Mouse (Mus musculus): ENCODE measurements at regions not wholly inside any gene's neighbourhood (a gene's known extent, or its start where the extent isn't known, plus 50 kb on each side); places are given as distances from the start of the nearest gene placed in this dataset.
A peak's percentile ranks its signal among the peaks of the same experiment; 100 is the strongest.

DNA sequence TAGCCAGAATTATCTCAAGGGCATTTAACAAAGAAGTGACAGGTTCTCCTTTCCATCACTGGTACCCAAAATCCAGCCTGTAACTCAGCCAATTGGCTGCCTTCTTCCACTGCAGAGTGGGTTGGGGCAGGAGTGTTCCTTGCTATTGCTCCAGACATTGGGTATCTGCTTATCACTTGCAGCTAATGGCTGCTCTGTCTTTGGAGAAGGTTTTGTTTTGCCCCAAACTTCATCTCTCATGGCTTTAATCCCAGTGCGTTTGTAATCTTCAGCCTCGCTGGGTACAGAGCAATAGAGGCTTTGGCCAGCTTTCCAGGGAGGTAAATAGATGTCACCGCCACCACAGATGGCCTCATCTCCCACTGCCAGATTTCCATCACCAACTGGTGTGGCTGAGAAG is 381.9 kb downstream of the Mllt3 start:
- 71% methylated on average over 3 of the region's 3 CpGs for whole genome bisulfite sequencing
- Histone ChIP-seq H3K27ac (no peak overlapping the region), H3K4me1 (ENCODE audit: control insufficient read depth, insufficient read depth, low read length) (peaks cover 2% of the 10 kb centered on the region), H3K9ac (ENCODE audit: low read depth, low read length) (no peak overlapping the region), H3K36me3 (ENCODE audit: control insufficient read depth, insufficient read depth, low read length) (no peaks in the 10 kb centered on the region), H3K79me2 (replicated peaks; ENCODE audit: control insufficient read depth, insufficient read depth, low read length) (no peaks in the 10 kb centered on the region), H3K4me3 (no peak overlapping the region), H3K27me3 (ENCODE audit: control insufficient read depth, insufficient read depth, low read length) (no peaks in the 10 kb centered on the region)
- DNase-seq, result no peak
- TF ChIP-seq CTCF (IDR thresholded peaks at IDR 0.05) (no peak), POLR2A (IDR thresholded peaks at IDR 0.05; ENCODE audit: insufficient read depth, low read depth, low read length) (no peak), EP300 (IDR thresholded peaks at IDR 0.05; ENCODE audit: insufficient read depth, low read depth, low read length) (no peak)
- intact Hi-C loops (cut with DNase I), result no loop called here

DNA sequence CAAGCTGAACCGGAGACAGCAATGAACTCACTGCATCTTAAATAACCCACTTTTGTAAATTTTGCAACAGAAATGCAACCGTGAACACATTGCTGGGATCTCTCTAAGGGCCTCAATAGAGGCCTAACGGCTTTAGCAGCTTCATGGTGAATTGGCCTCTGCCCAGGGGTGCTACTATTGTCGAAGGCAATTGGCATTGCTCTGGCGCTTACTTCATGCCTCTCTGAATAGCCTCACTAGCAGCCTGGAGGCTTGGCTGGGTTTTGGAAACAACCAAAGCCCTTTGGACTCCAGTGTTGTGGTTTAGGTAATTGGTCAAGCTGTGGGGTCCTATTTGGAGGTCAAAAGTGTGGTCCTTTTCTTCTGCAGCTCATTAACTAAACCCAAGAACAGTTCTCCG is 382.3 kb downstream of the Mllt3 start:
- WGBS, result 62% methylated on average over 6 of the region's 6 CpGs
- peak; percentile 24 to 46 for DNase-seq
- intact Hi-C loops (cut with DNase I), result no loop called here
- Histone ChIP-seq H3K36me3 (ENCODE audit: control insufficient read depth, insufficient read depth, low read length) (no peaks in the 10 kb centered on the region), H3K4me1 (ENCODE audit: control insufficient read depth, insufficient read depth, low read length) (peaks cover 2% of the 10 kb centered on the region), H3K27ac (no peak overlapping the region), H3K4me3 (no peak overlapping the region), H3K9ac (ENCODE audit: low read depth, low read length) (no peak overlapping the region), H3K79me2 (replicated peaks; ENCODE audit: control insufficient read depth, insufficient read depth, low read length) (no peaks in the 10 kb centered on the region), H3K27me3 (ENCODE audit: control insufficient read depth, insufficient read depth, low read length) (no peaks in the 10 kb centered on the region)
- no peak for TF ChIP-seq CTCF (IDR thresholded peaks at IDR 0.05)
- no peak for TF ChIP-seq EP300 (IDR thresholded peaks at IDR 0.05; ENCODE audit: insufficient read depth, low read depth, low read length)
- no peak for TF ChIP-seq POLR2A (IDR thresholded peaks at IDR 0.05; ENCODE audit: insufficient read depth, low read depth, low read length)

DNA sequence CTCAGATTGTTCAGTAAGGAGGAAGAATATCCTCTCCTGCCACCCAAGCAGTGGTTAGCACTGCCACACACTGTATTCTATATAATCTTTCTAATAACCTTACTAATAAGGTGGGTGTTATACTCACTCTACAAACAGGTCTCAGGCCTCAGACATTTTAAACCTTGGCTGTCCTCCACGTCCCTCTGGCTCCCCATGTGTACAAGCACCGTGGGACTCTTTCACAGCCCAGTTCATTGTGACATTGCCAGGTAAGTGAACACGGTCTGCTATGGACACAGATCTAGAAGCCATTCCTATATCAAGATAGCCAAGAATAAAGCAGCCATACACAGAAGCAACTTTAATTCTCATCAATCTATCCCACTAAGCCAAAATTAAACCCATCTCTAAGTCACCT is 382.8 kb downstream of the Mllt3 start:
- Histone ChIP-seq H3K27me3 (ENCODE audit: control insufficient read depth, insufficient read depth, low read length) (no peaks in the 10 kb centered on the region), H3K4me3 (no peak overlapping the region), H3K36me3 (ENCODE audit: control insufficient read depth, insufficient read depth, low read length) (no peaks in the 10 kb centered on the region), H3K27ac (no peak overlapping the region), H3K4me1 (ENCODE audit: control insufficient read depth, insufficient read depth, low read length) (peaks cover 2% of the 10 kb centered on the region), H3K79me2 (replicated peaks; ENCODE audit: control insufficient read depth, insufficient read depth, low read length) (no peaks in the 10 kb centered on the region), H3K9ac (ENCODE audit: low read depth, low read length) (no peak overlapping the region)
- DNase-seq, result no peak
- WGBS, result 62% methylated on average over 3 of the region's 3 CpGs
- no peak for TF ChIP-seq POLR2A (IDR thresholded peaks at IDR 0.05; ENCODE audit: insufficient read depth, low read depth, low read length)
- TF ChIP-seq EP300 (IDR thresholded peaks at IDR 0.05; ENCODE audit: insufficient read depth, low read depth, low read length), result no peak
- TF ChIP-seq CTCF (IDR thresholded peaks at IDR 0.05), result no peak
- intact Hi-C loops (cut with DNase I), result no loop called here

DNA sequence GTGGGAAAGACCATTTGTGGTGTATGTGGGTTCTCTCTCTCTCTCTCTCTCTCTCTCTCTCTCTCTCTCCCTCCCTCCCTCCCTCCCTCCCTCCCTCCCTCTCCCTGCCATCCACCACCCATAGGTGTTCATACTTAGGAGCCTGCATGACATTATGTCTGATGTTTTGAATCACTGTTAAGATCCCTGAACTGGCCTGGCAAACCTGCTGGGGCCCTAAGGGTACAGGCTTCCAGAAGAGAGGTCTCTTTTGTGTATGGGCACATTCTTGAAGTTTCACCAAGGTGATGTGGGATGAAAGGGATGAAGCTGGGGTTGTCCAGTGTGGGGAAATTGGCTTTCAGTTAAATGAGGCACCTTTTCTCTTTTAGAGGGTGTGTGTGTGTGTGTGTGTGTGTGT is 384.2 kb downstream of the Mllt3 start:
- Histone ChIP-seq H3K36me3 (ENCODE audit: control insufficient read depth, insufficient read depth, low read length) (no peaks in the 10 kb centered on the region), H3K27ac (no peak overlapping the region)
- TF ChIP-seq EP300 (IDR thresholded peaks at IDR 0.05; ENCODE audit: insufficient read depth, low read depth, low read length), result no peak
- TF ChIP-seq CTCF (IDR thresholded peaks at IDR 0.05), result no peak
- no peak for TF ChIP-seq POLR2A (IDR thresholded peaks at IDR 0.05; ENCODE audit: insufficient read depth, low read depth, low read length)

DNA sequence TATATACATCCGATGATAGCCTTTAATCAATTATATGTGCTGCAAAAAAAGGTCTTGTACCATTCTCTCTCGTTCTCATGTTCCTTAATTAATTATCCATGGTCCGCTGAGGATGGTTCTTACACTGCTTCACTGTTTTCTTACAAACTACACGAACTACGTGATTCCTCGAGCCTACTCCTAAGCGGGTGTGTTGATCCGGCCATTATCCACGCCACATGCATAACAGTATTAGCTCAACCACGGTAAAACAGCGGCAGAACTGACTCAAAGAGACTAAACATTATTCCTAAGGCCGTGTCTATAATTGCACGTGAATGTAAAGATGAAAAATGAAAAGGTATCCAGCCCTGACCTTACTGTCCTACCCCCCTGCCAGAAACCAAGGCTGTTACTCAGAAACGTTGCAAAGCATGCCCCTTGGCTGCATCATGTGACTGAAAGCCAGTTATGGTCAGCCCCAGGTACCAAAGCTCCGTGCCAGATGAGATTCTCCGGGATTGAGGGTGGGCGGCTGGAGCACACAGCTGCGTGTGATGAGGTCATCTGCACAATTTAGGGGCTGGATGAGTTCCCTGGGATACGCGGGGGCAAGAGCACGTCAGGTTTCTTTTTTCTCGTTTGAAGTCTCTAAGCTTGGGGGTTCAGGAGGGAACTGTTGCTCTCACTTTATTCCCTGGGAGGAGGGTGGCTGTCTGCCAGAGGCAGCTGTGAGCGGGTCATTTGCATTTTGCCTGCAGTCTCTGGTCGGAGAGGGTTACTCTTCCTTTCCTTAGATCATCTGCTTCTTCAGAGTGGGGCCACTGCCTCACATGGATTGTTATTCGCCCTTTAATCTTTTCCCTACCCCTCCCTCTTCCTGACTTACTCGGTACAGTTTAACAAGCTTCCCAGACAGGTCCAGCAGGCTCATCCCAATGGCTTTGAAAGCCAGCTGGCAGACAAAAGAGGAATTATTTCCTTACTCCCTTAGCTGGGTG is 384.9 kb downstream of the Mllt3 start:
- no peaks in the 10 kb centered on the region for H3K27me3 ChIP-seq (ENCODE audit: control insufficient read depth, insufficient read depth, low read length)
- H3K4me1 ChIP-seq (ENCODE audit: control insufficient read depth, insufficient read depth, low read length), result peaks cover 2% of the 10 kb centered on the region
- intact Hi-C loops (cut with DNase I), result no loop called here
- no peaks in the 10 kb centered on the region for H3K36me3 ChIP-seq (ENCODE audit: control insufficient read depth, insufficient read depth, low read length)
- 27% methylated on average over 26 of the region's 26 CpGs for WGBS
- H3K27ac ChIP-seq, result no peak overlapping the region
- peak; percentile 25 to 27 for DNase-seq
- H3K9ac ChIP-seq (ENCODE audit: low read depth, low read length), result no peak overlapping the region
- no peak for TF ChIP-seq CTCF (IDR thresholded peaks at IDR 0.05)
- TF ChIP-seq EP300 (IDR thresholded peaks at IDR 0.05; ENCODE audit: insufficient read depth, low read depth, low read length), result no peak
- TF ChIP-seq POLR2A (IDR thresholded peaks at IDR 0.05; ENCODE audit: insufficient read depth, low read depth, low read length), result no peak
- peak overlapping the region; percentile 26 for H3K4me3 ChIP-seq
- no peaks in the 10 kb centered on the region for H3K79me2 ChIP-seq (replicated peaks; ENCODE audit: control insufficient read depth, insufficient read depth, low read length)

More for the DNA sequence above, 384.2 kb downstream of the Mllt3 start:
- Histone ChIP-seq H3K9ac (ENCODE audit: low read depth, low read length) (no peak overlapping the region), H3K4me3 (no peak overlapping the region), H3K27me3 (ENCODE audit: control insufficient read depth, insufficient read depth, low read length) (no peaks in the 10 kb centered on the region), H3K79me2 (replicated peaks; ENCODE audit: control insufficient read depth, insufficient read depth, low read length) (no peaks in the 10 kb centered on the region), H3K4me1 (ENCODE audit: control insufficient read depth, insufficient read depth, low read length) (peaks cover 2% of the 10 kb centered on the region)
- no peak for DNase-seq
- intact Hi-C loops (cut with DNase I), result no loop called here

DNA sequence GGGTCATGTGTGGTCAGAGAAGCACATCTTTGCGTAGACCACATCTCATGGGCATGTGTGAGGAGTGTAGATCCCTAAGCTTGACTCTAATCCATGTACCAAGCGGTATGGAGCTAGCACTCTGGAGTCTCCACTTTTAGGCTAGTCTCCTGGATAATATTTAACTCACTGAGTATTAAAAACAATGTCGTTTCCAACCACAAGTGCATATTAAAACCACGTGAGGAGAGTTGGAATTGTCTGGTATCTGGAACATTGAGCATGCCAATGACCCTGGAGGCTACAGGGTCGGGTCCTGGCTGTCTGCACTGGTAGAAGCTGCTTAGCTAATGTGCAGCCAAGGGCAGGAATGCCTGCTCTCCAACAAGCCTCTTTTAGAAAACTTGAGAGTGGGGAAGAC is 391.2 kb downstream of the Mllt3 start:
- DNase-seq, result no peak
- 88% methylated on average over 5 of the region's 5 CpGs for WGBS
- Histone ChIP-seq H3K4me1 (ENCODE audit: control insufficient read depth, insufficient read depth, low read length) (no peaks in the 10 kb centered on the region), H3K79me2 (replicated peaks; ENCODE audit: control insufficient read depth, insufficient read depth, low read length) (no peaks in the 10 kb centered on the region), H3K27me3 (ENCODE audit: control insufficient read depth, insufficient read depth, low read length) (no peaks in the 10 kb centered on the region), H3K9ac (ENCODE audit: low read depth, low read length) (no peak overlapping the region), H3K36me3 (ENCODE audit: control insufficient read depth, insufficient read depth, low read length) (no peaks in the 10 kb centered on the region), H3K4me3 (no peak overlapping the region), H3K27ac (no peak overlapping the region)
- intact Hi-C loops (cut with DNase I), result no loop called here
- TF ChIP-seq EP300 (IDR thresholded peaks at IDR 0.05; ENCODE audit: insufficient read depth, low read depth, low read length) (no peak), POLR2A (IDR thresholded peaks at IDR 0.05; ENCODE audit: insufficient read depth, low read depth, low read length) (no peak)
